Mouse (Mus musculus) cortical plate, adult 2 months (tissue): ENCODE measurements around the gene Fam3c.

ENCODE experiments used
- CTCF ChIP-seq: fragments of 200-500 bp; IDR thresholded peaks from 2 replicates; pipeline ENCODE4 v1.5.1; 2011; ENCODE audit warnings: mild to moderate bottlenecking, control low read depth, low read length; ENCODE audit not compliant: insufficient read depth; ENCODE audit errors: extremely low read depth
- POLR2A ChIP-seq: fragments of 200-500 bp; IDR thresholded peaks from 2 replicates; pipeline ENCODE4 v1.6.1; 2011; ENCODE audit warnings: mild to moderate bottlenecking, low read length, control low read depth; ENCODE audit not compliant: insufficient read depth; ENCODE audit errors: extremely low read depth

- TF ChIP-seq POLR2A (no peak), CTCF (no peak)
Measured at GRCm38 (mm10) chr6:22373476-22373875, 17.4 kb upstream of the Fam3c start.
